Mouse (Mus musculus) urinary bladder, adult 2 months (tissue): ENCODE results near the gene Catsperd. TPM values are rescaled to one million over a fixed set of nuclear protein-coding genes. Genes with fewer than 3 reads are reported as not detected.

Experiments
- DNase-seq: peaks from one replicate; pipeline ENCODE4 v3.0.0; 2022; ENCODE audit warnings: low spot score
- polyA plus RNA-seq: library from polyadenylated mRNA; depleted of rRNA; stranded (reverse); fragments of >200 nt; gene quantifications from 2 replicates; pipeline ENCODE4 v1.2.3, GENCODE M21; 2012

Catsperd gene
- polyA plus RNA-seq, 1 experiment, result 25.7 TPM

- no peak for DNase-seq
These were observed 38.4 kb downstream of the Catsperd start for GRCm38 (mm10) chr17:56666384-56666783.

GRCm38 (mm10) chr17:56667591-56667990 is 39.6 kb downstream of the Catsperd start:
- DNase-seq, result no peak

- DNase-seq, result peak; percentile 78
These were observed 40.6 kb downstream of the Catsperd start for GRCm38 (mm10) chr17:56668384-56669144.

DNA sequence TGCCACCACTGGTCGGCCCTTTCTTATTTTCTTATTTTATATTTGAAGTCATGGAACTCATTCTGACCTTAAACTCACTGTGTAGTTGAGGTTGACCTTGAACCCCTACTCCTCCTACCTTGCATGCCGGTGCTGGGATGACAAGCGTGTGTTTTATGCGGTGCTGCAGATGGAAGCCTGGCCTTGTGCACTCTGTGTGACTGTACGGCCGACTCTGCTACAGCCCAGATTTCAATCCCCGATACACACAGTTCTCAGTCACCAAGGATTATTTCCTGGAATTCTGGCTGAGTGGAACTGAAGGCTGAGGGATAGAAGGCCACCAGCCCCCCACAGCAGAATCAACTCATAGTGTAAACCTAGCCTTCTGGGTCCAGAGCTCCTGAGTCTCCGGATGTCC is 41.8 kb downstream of the Catsperd start:
- DNase-seq, result no peak

DNA sequence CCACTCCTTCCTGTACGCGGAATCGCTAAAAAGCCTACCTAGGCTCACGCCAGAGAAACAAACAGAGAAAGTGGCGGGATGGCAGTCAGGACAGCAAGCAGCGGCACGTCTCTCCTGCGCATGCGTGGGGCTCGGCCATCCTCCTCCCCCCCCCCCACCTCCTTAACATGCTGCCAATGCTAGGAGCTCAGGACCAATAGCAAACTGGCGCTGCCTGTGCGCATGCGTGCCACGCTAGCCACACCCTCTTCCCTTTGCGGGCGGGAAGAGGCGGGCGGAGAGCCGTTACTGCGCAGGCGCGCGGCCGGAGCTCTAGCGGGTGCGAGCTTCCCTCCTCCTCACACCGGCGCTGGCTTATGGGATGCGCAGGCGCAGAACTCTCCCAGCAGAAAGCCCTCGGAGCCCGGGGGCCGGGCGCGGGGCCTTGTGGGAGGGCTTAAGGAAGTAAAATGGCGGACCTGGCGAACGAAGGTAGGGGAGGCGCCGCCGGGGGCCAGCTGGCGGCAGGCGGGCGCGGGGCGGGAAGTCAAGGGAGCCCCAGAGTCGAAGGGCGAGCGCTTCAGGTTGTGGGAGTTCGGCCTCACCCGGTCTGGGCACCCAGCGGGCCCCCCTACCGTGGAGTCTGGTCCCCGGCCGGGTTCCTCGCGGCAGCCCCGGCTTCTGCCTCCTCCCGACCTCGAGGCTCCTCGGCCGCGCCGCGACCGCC is 45.2 kb downstream of the Catsperd start, which contains the start of gene Ranbp3:
TSS of gene Ranbp3 (plus strand) at position 354 of the 706 bp plus-strand sequence.
- DNase-seq, result peak; percentile 95

DNA sequence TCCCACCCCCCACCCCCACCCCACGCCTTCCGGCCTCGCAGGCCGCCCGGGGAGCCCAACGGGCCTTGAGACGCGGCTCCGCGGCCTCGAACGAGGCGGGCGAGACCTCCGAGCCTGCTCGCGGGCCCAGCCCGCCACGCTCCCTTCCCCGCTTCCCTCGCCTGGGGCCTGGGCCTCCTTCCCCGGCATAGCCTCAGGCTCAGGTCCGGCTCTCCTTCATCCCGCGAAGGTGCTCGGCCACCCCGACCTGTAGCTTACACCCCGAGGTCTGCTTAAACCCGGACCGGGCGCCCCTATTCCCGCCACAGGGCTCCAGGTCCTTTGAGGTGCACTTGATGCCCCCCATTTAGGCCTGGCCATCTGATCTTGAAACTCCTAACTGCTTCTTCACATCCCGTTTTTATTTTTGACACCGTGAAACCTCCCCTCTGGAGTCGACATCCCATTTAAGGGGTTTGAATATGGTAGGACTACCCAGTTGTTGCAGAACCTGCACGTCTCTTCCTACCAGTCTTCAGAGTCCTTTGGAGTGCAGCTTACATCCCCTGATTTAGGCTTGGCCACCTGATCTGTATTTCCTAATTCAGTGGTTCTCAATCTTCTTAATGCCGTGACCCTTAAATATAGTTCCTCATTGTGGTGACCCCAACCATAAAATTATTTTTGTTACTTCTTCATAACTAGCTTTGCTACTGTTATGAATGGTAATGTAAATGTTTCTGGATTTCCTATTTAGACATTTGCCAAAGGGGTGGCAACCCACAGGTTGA is 45.9 kb downstream of the Catsperd start:
- DNase-seq, result no peak

DNA sequence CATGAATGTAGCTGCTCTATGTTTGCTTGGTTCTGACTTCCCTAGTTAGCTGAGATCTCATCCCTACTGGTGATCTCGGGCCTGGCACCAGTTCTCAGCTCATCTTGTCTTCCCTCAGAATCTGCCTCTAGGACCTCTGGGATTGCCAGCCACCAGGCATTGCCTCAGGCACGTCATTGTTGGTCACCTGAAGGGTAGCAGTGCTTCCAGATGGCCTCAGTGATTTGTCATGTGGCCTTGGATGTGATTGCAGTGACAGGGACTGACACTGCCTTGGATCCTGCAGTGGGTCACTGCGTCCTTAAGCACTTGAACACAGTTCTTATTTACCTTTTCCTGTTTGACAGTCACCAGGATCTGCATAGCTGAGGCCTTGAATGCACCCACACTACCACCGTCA is 53.8 kb downstream of the Catsperd start:
- DNase-seq, result no peak

DNA sequence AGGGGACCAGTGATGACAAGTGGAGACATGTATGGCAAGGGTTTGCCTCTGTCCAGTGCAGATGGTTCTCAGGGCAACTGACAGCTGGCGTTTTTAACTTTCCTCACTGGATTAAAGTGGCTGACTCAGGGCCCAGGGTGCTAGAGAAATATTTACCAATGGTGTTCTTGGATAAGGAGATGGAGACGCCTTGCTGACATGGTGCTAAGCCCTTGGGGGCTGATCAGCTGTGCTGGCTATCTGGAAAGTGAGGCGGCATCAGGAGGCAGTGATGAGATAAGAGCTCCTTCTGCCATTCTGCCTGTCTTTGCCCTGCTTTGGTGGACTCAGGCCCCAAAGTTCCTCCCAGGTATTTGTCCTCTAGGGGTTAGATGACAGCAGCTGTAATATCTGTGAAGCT is 54.9 kb downstream of the Catsperd start:
- DNase-seq, result no peak

DNA sequence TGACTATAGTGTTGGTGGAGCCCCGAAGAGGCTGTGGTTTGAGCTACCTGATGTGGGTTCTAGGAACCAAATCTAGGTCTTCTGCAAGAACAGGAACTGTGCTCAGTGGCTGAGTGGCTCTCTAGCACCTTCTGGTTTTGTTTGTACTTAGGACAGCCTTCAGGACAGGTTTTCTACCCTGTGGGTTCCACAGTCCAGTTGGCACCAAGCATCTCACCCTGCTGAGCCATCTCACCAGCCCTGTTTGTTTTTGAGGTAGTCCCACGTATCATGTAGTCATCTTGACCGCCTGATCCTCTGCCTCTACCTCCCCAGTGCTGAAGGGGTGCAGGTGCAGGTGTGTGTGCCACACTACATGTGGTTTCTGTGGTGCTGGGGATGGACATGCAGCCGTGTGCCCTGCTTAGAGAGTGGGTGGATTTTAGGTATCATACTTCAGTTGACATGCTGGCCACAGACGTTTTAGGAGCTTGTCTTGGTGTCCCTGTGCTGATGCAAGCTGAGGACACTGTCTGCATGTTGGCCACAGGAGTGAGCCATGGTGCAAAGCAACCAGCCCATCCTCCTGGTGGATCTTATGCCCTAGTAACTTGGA is 55.7 kb downstream of the Catsperd start:
- no peak for DNase-seq

DNA sequence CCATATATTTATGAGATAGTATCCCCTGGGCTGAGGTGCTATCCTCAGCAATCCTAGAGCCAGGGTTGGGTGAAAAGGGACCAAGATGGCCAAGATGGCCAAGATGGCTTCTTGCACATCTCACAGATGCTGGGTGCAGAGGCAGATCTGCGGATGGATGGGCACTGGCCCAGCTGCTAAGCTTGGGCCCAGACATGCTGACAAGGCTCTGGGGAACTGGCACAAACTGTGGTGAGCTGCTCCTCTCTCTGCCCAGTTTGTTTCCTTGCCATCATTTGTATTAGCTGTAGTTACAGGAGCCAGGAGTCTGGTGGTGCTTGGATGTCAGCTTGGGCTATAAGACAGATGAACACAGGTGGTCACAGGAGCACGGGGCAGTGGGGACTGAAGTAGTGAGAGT is 56.7 kb downstream of the Catsperd start:
- DNase-seq, result no peak

DNA sequence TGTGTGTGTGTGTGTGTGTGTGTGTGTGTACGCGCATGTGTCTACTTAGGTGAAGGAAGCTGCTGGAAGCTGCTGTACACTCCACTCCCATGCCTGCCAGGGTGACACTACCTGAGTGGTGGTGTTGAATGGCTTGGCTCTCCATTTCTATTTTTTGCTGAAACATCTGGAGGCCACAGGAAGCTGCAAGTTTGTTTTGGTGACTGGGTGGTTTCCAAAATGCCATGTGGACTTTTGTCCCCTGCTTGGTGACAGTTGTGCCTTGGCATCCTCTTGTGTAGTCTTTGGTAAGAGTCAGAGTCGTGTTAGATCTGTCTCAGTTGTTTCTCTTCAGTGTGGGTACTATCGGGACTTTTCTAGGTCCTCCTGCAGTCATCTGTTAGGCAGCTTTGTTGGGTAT is 58.9 kb downstream of the Catsperd start:
- no peak for DNase-seq

DNA sequence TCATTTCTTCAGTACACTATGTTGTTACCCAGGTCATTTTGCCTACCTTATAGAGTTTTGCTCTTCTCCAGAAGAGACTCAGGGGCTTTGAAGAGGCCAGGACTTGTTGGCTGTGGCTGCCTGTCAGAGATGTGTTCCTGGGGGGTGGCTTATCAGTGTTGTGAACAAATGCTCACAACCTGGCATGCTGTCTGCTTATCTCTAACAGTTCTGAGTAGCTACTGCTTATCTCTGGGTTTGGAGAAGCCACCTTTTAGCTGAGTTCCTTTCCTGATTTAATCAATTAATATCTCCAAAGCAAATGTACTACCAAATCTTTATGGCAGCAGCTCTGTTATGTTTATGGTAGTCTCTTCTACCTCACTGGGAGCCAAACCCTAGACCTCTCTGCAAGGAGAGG is 60.1 kb downstream of the Catsperd start:
- no peak for DNase-seq

DNA sequence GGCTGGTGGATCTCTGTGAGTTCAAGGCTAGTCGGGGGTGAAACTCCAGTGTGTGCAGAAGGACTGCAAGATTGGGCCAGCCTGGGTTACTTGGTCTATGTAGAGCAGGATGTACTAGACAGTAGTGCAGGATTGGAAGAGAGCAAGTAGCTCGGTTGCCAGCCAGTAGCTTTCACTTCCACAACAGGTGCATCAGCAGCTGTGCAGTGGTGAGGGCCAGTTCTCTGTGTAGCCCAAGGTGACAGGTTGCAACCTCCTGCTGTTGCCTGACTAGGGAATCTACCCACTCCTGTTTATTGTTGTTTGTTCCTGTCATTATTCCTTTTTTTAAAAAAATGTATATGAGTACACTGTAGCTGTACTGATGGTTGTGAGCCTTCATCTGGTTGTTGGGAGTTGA is 60.7 kb downstream of the Catsperd start:
- no peak for DNase-seq

GRCm38 (mm10) chr17:56693395-56693794 is 65.5 kb downstream of the Catsperd start:
- DNase-seq, result no peak

DNA sequence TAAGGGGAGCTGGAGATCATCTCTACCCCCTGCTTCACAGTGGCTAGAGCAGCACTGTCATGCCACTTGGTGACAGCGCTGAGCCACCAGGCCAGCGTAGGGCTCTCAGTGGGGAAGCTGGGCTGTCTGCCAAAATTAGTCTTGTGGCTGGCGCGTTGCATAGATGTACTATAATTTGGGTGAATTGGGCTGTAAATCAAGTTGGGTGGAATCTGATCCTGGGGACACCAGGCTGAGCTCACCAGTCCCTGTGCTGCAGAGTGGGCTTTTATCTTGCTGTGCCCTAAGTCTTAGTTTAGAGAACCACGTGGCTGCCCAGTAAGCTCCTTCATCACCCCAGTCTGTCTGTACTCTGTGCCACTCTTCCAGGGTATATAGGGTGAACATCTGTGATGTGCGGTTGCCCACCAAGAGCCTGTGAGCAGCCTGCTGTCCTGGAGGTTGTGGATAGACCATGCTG is 65.9 kb downstream of the Catsperd start:
- no peak for DNase-seq

- no peak for DNase-seq
These were observed 72.5 kb downstream of the Catsperd start for GRCm38 (mm10) chr17:56700451-56700850.

DNA sequence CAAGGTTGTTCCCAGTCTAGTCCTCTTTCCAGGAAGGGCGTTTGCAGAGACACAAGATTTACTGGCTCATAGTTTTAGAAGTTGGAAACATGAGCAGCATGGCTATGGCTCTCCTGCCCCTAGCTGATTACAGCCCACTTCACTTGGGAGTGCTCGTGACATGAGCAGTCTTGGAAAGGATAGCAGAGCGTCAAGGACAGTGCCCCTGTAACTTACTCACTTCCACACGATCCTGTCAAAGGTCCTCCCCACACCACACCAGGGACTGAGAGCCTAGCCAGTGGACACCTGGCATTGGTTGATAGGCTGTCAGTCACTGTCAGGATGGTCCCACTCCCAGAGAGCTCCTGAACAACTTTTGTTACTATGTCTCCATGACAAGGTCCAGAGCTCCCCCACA is 75.1 kb downstream of the Catsperd start:
- no peak for DNase-seq

DNA sequence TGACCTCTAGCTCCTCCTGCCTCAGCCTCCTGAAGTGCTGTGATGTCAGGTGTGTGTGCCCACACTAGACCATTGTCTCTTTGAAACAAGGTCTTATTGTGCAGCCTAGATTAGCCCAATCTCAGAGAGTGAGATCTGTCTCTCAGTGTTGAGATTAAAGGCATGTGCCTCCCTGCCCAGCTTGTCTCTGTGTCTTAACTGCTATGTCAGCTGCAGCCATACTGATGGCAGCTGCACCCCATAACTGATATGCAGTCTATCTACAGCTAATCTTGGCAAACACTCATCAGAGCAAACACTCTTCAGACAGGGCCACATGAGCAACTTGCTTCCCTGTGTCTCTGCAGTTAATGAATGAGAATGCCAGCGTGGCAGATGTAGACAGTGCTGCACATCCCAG is 78.6 kb downstream of the Catsperd start:
- DNase-seq, result no peak

GRCm38 (mm10) chr17:56708692-56709091 is 80.7 kb downstream of the Catsperd start:
- DNase-seq, result no peak

GRCm38 (mm10) chr17:56709708-56710107 is 81.8 kb downstream of the Catsperd start:
- DNase-seq, result no peak
